Mouse (Mus musculus) lung, postnatal 0 days (tissue): Measurements from ENCODE around the gene Gm30737. TPM values are rescaled to one million over a fixed set of nuclear protein-coding genes. Genes with fewer than 3 reads are reported as not detected.
"Not testable (repeated sequence)": the region's sequence is repeated elsewhere in the genome, so short reads cannot be mapped to it uniquely, and the experiment has no call there.

Experiments used
- ATAC-seq: fragments of 200-750 bp; cut with Nextera tagmentation; 2 replicates; pipeline ENCODE4 v1.8.0; 2017; ENCODE audit warnings: moderate library complexity
- DNase-seq: peaks from one replicate; pipeline ENCODE4 v3.0.0-alpha.2; 2016; ENCODE audit warnings: low spot score
- H3K27ac ChIP-seq: fragments of 300-500 bp; sonication (generic); 2 replicates; pipeline ENCODE4 v1.5.1; 2014; ENCODE audit warnings: antibody characterized with exemption, mild to moderate bottlenecking, low read length, mixed read lengths
- H3K27me3 ChIP-seq: fragments of 300-500 bp; sonication (generic); replicated peaks from 2 replicates; pipeline ENCODE4 v1.6.1; 2014; ENCODE audit warnings: low read length, mixed read lengths; ENCODE audit not compliant: insufficient read depth
- H3K36me3 ChIP-seq: fragments of 300-500 bp; sonication (generic); 2 replicates; pipeline ENCODE4 v1.6.1; 2014; ENCODE audit warnings: low read length, mixed read lengths; ENCODE audit not compliant: insufficient read depth
- H3K4me1 ChIP-seq: fragments of 300-500 bp; sonication (generic); 2 replicates; pipeline ENCODE4 v1.6.1; 2014; ENCODE audit warnings: antibody characterized with exemption, low read depth, low read length, mixed read lengths; ENCODE audit not compliant: insufficient read depth
- H3K4me2 ChIP-seq: fragments of 300-500 bp; sonication (generic); replicated peaks from 2 replicates; pipeline ENCODE4 v1.6.1; 2014; ENCODE audit warnings: low read depth, mild to moderate bottlenecking, low read length, moderate library complexity, mixed read lengths
- H3K4me3 ChIP-seq: fragments of 300-500 bp; sonication (generic); 2 replicates; pipeline ENCODE4 v1.5.1; 2014; ENCODE audit warnings: low read depth, low read length
- H3K9ac ChIP-seq: fragments of 300-500 bp; sonication (generic); replicated peaks from 2 replicates; pipeline ENCODE4 v1.6.1; 2014; ENCODE audit warnings: low read depth, mild to moderate bottlenecking
- H3K9me3 ChIP-seq: fragments of 300-500 bp; sonication (generic); 2 replicates; pipeline ENCODE4 v1.6.1; 2016; ENCODE audit warnings: low read length, mixed read lengths
- WGBS: fragments of 180-500 bp; shearing (Covaris S2); extraction: QIAGEN DNeasy Blood & Tissue Kit; methylation state at CpG from one replicate; pipeline ENCODE4 v1.1.7; 2014; 5-methylcytosine and 5-hydroxymethylcytosine counted together
- polyA plus RNA-seq: library from polyadenylated mRNA; unstranded; fragments of >200 nt; fragmentation: Nextera tagmentation; extraction: Ambion mirVana; gene quantifications from 2 replicates; pipeline ENCODE4 v1.2.1, GENCODE M21; 2015

Gene Gm30737
- polyA plus RNA-seq: not detected in 2 replicates

- H3K27me3 ChIP-seq, H3K4me1 ChIP-seq, H3K27ac ChIP-seq, H3K4me2 ChIP-seq, H3K4me3 ChIP-seq, H3K36me3 ChIP-seq, H3K9ac ChIP-seq, H3K9me3 ChIP-seq, DNase-seq, ATAC-seq: not testable (repeated sequence)
- WGBS: no CpG with 5 or more reads among the region's 7 CpGs
Observed at GRCm38 (mm10) chrY:14400410-14400809, at the start of gene Gm30737. Gene Gm30737 (plus strand): TSS chrY:14400710.
